Mouse (Mus musculus) cerebellum, adult 2 months (tissue): ENCODE results near the gene St6galnac3.

Experiments used
- CTCF ChIP-seq: fragments of 200-500 bp; IDR thresholded peaks from 2 replicates; pipeline ENCODE4 v1.5.1; 2011; ENCODE audit warnings: low read depth, mild to moderate bottlenecking, control low read depth, low read length, moderate library complexity, borderline replicate concordance; ENCODE audit not compliant: insufficient read depth
- POLR2A ChIP-seq: fragments of 200-500 bp; IDR thresholded peaks from 2 replicates; pipeline ENCODE4 v1.6.1; 2011; ENCODE audit warnings: low read length, control low read depth, borderline replicate concordance; ENCODE audit not compliant: insufficient read depth

GRCm38 (mm10) chr3:153692206-153692813 lies 32.7 kb downstream of the St6galnac3 start:
- TF ChIP-seq CTCF (no peak), POLR2A (no peak)
